Mouse (Mus musculus): Measurements from ENCODE around the gene Znrf1.

The Znrf1 gene

DNA sequence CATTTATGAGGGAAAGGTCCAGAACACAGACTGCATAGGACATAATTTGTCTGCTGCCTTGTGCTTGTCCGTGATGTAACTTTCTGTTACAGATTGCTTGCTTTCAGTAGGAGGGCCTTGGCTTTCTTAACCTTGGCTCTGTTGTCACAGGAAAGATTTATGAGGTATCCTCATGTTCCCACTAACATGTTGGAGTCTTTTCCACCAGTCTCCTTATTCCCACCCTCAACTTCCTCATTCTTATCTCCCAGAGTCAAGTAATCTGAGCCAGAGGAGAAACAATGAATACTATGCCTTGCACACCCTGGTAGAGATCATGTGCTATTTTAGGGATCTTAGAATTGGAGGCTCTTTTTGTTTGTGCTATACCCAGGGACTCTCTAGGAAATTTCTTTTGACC, 61.4 kb downstream of the Znrf1 start:
- DNase-seq (ENCODE audit: low spot score) = no peak

DNA sequence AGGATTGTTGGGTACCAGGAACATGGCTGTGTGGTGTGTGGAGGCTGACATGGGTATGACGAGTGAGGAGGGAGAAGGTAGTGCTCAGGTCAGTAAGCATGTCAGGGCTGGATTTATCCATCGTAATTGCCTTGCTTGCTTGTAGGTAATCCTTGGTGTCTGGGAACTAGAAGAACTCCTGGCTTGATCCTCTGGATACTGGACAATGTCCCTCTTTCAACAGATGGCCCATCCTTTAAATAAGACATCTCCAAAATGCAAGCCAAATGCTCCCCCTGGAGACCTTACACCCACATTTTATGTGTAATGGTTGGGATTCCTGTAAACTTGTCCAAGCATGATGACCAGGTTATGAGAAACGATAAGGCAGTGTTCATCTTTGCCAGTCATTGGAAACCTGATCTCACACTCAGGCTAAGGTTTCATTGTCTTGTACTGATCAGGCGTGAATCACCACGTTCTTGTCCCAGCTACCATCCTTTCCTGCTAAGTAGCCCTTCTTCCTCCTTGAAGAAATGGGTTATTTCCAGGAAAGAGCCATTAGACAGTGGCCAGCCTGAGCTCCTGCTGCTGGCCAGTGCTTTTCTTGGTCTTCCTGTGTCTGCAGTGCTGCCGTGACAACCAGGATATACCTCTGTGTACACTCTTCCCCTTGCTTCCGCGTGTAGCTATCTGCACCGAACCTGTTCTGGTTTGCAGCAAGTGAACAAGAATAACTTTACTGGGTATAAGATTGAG, 64.0 kb downstream of the Znrf1 start:
- DNase-seq (ENCODE audit: low spot score) = no peak

DNA sequence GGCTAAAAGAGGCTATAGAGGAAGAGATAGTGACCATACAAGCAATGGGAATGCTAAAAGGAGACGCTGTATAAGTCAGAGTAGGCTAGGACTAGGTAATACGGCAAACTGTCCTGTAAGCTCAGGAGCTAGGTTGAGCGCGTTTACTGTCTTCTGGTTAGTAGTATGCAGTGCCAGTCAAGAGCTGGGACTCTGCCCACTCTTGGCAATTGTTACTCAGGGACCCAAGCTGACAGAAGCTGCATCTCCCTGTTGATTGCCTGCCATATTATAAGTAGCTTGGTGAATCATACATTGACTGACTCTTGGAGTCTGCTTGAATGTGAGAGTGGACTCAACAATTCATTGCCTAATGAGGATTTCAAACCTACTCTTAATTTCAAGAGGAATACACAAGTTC, 66.2 kb downstream of the Znrf1 start:
- DNase-seq (ENCODE audit: low spot score) = no peak

DNA sequence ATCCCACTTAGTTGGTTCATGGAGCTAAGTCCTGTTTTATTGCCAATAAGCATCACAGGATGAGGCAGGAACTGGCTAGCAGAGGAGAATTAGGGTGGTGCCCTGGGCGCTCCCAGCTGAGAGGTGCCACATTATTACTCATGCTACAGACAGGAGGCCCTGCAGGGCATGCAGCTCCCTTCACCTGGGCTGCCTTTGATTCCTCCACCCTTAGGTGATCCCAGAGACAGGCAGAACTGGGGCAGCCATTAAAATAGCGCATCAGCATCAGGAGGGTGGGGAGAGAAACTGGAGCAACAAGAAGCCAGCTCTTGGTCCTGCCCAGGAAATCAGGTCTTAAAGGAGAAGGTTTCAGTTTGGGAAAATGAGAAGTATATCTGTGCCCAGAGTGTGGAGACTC, 69.1 kb downstream of the Znrf1 start:
- DNase-seq (ENCODE audit: low spot score) = no peak

DNA sequence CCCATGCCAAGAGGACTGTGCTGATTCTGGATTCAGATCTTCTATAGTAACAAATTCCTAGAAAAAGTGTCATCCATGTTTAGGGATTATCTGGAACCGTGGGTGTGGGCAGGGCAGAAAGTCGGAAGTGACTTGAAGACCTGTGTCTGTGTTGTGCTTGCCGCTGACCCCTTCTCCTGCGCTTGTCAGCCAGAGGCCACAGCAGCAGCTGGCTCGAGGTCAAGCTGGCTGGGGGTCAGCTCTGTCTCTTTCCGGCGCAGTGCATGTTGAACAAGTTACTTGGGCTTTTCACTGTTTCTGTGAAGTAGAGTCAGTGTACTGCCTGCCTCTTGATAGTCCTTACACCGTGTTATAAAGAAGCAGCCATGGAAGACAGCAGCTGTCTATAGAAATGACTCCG, 71.1 kb downstream of the Znrf1 start:
- no peak for DNase-seq (ENCODE audit: low spot score)

DNA sequence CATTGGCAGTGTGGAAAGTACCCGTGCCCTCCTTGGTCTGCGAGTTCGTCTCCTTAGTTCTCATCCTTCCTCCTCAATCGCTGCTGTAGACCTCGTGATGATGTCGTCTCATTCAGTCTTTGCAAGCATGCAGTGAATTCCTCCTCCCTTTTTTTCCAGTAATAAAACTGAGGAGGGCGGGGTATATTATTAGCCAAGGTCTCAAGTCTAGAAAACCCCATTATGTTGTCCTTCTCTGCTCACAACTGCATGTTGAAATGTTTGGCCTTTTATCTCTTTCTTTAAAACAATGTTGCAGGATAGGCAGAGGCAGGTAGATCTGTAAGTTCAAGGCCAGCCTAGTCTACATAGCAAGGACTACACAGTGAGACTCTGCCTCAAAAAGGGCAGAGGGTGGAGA, 71.5 kb downstream of the Znrf1 start:
- no peak for DNase-seq (ENCODE audit: low spot score)

DNA sequence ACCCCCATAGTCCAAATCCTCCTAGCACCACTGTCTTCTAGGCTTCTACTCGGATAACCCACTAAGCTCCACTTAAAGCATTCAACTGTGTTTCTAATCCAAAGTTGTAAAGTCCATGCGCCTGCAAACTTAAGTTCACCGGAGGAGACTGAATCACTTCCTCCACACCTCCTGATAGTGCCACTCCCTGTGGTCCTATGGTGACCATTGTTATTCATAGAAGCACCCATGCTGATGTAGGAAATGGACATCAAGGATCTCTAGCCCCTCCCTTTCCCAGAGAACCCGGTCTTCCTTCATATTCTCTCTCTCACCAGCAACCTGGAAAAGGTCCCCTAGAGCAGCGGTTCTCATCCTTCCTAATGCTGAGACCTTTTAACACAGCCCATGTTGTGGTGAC, 77.3 kb downstream of the Znrf1 start:
- no peak for DNase-seq (ENCODE audit: low spot score)

DNA sequence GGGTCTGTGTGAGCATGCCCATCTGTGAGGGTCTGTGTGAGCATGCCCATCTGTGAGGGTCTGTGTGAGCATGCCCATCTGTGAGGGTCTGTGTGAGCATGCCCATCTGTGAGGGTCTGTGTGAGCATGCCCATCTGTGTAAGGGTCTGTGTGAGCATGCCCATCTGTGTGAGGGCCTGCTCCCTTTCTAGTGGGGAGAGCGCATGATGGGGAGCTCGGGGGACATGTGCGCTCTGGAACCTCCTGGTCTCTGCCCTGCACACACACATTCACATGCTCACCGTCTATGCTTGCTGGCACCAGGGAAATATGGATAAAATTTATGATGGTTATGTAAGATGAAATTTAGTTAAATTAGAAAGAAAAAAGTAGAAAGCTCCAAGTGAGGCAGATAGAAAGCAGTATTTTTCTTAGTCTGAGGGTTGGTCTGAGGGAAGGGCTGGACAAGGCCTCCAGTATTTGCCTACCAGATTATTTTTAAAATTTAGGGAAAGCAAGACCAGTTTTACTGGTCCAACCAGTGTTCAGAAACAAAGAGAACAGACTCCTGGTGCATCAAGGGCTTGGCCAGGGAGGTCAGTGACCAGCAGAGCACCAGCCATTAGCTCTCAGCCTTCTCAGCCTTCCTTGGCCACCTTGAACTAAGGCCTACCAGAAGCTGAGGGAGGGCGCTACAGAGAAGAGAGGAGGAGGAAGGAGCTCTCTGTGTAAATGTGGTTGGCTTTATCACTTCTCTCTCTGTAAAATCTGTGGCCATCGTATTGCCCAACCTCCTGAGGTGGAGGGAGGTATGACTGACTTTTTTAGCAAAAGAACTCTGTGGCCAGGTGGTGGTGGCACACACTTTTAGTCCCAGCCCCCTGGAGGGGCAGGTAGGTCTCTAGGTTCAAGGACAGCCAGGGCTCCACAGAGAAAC, 79.1 kb downstream of the Znrf1 start:
- no peak for DNase-seq (ENCODE audit: low spot score)

DNA sequence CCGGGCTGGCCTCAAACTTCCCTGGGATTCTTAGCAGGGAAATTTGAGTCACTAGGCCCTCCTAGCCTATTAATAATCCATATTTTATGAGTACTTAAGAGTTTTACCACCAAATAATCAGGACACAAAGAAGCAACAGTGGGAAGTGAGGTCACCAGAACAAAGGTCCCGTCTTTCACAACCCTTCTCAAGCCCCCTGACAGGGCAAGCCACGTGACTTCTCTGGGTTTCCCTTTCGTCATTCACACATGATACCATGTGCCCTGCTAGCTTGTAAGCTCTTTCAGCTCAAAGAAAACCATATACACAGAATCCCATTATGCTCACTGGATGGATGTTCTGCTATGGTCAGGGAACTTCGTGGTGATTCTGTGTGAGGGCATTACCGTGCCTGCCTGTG, 81.9 kb downstream of the Znrf1 start:
- DNase-seq (ENCODE audit: low spot score) = no peak

DNA sequence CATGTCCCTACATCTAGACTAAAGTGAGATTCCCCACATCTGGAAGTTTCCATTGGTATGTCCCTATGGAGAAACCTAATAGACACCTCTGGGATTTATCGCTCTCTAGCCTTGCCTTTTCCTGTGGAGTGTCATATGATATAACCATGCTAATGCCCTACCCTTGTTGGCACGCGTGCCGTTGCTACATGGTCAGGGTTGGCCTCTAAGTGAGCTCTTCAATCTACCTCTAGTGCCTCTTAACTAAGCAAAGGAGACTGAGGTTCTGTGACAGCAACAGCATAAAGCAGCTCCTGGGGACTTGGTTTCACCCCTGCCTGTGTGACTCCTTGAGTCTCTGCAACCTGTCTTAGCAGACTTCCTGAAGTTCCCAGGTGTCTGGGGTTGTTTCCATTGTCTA, 82.4 kb downstream of the Znrf1 start:
- no peak for DNase-seq (ENCODE audit: low spot score)

DNA sequence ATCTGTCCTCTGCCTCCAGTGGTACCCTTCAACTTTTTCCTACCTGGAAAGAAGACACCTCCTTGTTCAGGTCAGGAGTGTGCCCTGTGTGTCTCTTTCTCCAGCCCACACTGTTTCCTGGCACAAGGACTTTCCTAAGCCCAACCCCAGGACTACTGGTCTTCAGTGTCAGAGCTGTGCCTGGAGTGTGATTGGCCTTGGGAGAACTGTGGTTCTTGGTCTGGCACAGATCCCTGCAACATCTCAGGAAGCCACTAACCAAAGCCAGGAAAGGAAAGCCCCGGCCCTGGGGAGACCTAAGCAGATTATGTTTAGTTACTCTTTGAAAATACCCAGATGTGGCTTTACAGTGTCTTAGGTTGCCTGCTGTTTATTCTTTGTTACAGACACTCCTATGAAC, 84.0 kb downstream of the Znrf1 start:
- no peak for DNase-seq (ENCODE audit: low spot score)

DNA sequence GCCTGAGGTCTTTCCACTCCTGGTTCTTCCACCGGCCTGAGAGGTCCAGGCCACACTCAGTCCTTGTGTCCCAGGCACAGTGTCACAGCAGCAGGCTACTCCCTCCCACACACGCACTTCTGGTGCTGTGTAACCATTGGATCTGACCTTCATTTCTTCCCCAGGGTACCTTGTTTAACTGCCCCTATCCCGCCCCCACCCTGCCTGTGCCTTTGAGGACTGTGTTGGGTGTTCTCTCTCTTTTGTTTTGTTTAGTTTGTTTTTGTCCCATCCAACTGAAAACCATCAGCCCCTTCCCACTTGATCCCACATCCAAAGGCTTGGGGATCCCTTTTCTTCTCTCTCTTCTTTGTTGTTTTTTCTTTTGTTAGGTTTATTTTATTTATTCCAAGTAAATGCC, 86.2 kb downstream of the Znrf1 start:
- no peak for DNase-seq (ENCODE audit: low spot score)

DNA sequence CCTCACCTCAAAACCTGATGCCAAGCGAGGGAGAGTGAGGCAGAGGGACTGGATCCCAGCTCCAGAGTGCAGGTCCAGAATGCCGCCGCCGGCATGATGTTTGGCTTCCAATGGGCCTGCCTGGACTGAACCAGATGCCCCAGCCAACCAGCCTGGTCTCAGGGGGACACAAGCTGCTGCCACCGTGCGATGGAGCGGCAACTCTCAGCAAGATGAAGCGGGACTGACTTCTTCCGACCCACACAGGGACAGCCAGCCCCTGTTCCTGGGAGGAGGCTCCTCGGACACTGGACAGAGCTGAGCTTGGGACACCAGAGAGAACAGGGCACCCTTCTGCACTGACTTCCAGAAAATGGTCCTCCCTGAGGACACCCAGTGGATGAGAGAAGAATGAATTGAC, 86.7 kb downstream of the Znrf1 start:
- no peak for DNase-seq (ENCODE audit: low spot score)

DNA sequence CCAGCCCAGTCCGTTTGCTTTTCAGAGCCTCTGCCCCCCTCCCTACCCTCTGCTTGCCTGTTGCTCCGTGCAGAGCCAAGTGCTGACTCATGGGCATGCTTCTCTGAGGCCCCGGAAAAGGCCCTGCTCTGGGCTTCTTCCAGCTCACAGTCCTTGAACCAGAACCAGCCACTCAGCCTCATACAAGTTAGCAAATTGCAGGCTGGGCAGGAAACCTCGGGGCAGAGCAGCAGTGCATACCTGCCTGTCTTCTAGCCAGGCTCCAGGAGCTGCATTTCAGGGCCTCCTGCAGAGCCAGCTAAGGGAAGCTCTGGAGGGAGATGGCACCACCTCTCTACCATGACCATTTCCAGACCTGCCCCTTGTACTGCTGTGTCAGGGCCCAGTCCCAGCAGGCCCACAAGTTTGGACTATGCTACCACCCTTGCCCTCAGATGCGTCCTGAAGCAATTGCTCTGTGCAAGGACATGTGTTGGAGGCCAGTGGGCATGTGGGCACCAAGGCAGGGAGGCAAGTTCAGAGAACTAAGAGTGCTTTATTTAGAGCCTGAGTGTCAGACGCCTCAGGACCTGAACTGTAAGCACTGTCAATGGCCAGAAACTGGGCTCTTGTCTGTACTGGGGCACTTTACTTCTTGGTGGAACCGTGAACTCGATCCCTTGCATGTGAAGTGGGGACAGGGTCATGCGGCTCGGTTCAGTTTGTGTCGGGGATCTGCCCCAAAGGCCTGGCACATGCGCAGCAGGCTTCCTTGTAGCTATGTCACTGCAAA, 88.4 kb downstream of the Znrf1 start:
- DNase-seq (ENCODE audit: low spot score) = no peak

DNA sequence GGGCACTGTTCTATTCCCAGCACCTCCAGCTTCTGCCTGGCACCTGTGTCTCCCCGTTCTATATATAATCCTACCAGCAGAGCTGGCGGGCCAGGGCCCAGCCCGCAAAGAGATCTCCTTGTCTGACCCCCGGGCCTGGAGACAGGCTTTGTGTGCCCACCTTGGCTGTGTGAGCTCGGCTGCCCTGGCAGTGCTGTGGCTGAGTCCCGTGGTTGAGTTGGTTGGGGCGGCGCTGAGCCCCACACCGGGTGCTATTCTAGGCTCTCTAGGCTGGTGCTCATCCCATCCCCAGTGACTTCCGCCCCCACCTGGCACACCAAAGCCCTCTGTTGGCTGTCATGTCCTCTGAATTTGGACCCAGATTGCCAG, 88.9 kb downstream of the Znrf1 start:
- no peak for DNase-seq (ENCODE audit: low spot score)

DNA sequence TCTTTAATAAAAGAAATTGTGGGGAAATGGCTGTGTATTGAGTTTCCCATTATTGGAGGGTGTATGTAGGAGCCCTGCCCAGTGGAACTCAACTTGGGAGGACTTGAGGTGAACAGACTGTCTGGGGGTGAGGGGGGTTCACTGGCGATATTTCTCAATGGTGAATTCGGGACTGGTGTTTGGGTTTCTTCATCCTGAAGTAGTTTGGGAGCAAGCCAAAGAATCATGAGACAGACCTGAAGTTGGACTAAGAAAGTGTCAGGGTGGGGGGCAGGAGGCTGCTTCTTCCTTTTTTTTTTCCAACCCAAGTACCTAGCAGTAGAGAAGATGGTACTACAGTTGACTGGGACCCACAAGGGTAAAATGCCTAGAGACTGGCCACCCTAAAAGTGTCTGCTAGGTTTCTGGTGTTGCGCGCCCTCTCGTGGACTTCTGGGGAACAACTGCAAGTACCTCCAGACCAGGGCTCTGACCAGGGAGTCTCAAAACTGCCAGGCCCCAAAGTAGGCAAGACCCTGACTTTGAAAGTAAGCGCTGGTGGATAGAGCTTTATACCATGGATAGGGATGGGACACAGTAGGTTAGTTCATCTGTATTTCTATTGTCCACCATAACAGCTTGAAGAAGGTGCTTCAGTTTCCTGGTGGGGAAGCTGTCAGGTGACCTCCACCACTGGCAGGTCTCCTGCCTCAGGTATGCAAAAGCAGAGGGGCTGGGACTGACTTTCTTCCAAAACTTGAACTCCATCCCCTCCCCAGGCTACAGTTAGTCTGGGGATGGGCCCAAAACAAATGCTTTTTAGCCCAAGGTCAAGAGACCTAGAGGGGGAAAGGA, 90.0 kb downstream of the Znrf1 start:
- DNase-seq (ENCODE audit: low spot score) = no peak

DNA sequence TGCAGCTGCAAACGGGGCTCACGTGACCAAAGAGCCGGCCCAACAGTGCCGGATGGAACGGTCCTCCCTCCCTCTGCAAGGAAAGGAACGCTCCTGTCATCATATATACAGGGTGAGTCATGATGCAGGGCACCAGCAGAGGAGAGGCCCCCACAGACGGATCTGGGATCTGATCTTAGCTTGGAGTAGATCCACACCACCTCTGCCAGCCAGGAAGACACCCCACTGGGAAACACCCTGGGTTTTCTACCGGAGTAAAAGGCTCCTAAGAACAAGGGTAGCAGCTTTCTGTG, 90.6 kb downstream of the Znrf1 start:
- no peak for DNase-seq (ENCODE audit: low spot score)

DNA sequence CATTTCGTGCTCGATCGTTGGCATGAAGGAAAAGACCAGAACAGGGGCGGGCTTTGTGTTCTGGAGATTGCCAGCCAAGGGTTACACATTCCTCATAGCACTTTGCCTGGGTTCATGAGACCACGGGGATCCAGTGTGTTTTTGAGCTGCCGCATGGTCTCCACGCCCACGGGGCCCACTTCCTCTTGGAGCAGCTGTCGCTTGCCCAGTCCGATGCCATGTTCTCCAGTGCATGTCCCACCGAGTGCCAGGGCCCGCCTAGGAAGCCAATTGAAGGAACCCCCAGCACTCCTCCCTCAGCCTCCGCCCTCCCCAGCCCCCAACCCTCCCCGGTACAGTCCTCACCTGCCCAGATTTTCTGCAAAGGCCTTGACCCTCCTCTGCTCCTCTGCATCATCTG, 91.0 kb downstream of the Znrf1 start:
- no peak for DNase-seq (ENCODE audit: low spot score)

DNA sequence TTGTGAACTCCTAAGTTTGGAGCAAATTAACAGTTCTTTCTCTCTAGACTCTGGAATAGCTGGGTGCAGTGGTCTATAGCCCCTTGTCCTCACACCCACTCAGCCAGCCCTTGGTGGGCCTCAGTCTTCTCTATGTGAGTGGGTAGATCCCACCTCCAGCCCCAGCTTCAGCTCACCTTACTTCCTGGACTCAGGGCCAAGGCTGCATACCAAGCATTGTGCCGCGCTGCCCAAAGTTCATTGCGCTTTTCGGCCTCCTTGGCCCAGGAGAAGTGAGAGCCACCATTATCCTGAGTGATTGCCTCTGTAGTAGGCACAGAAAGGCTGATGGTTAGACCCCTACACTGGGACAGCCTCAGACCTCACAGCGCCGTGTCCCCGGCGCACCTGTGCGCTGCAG, 92.0 kb downstream of the Znrf1 start:
- no peak for DNase-seq (ENCODE audit: low spot score)

DNA sequence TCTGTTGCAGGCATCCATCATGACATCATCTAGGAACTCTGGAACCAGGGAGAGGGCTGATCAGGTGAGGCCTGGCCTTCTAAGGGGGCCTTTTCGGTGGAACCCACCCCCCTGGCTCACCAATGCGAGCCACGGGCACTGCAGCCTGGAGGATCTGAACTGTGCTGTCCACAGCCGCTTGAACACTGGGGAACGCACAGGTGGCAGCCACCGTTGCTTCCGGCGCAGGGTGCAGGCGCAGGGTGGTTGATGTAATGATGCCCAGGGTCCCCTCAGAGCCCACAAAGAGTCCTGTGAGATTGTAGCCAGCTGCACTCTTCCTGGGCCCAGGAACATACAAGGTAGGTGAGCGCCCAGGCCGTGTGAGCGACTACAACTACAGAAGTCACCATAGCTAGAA, 92.5 kb downstream of the Znrf1 start:
- DNase-seq (ENCODE audit: low spot score) = no peak

DNA sequence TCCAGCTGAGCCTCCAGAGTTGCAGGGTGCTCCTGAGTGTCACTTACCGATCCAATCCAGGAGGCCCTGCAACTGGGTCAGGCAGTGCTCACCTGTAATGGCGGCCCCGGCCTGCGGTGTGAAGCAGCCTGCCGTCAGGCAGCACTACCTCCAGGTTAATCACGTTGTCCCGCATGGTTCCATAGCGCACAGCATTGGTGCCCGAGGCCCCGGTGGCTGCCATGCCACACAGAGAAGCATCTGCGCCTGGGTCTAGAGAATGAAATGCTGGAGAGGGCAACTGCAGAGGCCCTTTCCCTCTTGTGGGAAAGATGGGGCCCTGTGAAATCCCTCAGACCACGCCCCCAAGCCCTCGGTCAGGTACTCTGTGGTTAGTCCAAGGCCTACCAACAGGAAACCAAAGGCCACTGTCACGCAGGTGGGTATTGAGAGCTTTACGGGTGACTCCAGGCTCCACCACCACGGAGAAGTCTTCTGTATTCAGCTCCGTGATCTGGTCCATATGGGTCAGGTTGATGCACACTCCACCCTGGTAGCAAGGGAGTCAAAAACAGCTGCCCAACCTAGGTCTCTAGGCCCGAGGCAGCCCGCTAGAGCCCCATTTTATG, 93.1 kb downstream of the Znrf1 start:
- no peak for DNase-seq (ENCODE audit: low spot score)

DNA sequence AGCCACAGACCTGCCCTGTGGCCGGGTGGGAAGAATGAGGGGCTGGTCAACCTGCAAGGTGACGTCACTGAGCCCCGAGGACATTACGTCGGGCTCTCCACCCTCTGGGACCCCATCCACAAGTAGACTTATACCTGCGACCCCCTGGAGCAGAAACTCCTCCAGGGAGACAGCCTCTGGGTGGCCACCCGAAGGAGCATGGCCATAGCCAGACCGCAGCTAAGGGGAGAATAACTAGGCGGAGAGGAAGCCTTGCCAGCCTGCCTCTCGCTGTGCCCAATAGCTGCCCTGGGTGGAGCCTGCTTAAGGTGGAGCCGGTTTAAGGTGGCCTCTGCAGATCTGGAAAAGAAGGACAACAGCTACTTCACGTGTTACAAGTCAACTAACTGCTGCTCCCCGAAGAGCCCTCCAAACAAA, 94.2 kb downstream of the Znrf1 start, which contains the start of gene Ldhd:
TSS of gene Ldhd (minus strand) at position 270 of the 417 bp plus-strand sequence.
- DNase-seq (ENCODE audit: low spot score) = no peak
